Mouse (Mus musculus): ENCODE results near the gene Ptpn20. TPM values are rescaled to one million over a fixed set of nuclear protein-coding genes. Genes with fewer than 3 reads are reported as not detected.

The Ptpn20 gene
- polyA plus RNA-seq, 1 experiment from 2014 or later: not detected

DNA sequence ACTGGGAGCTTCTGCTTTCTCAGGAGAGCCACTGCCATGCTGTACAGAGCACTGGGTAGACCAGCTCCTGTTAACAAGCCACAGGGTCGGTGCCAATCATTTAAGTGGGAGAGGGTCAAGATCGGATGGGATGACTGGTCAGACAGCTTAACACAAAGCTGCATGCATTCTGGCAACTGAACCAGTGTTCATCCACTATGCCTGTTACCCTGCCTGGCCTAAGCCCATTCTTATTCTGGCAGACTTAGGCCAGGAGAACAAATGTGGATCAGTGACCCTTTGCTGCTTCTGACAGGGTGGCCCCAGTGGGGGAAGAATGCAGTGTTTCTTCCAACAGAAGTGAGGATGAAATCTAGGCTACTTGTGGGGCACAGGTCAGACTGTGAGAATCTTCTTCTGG lies 69.3 kb downstream of the Ptpn20 start:
- Histone ChIP-seq H3K36me3 (ENCODE audit: control insufficient read depth, insufficient read depth, low read length) (no peaks in the 10 kb centered on the region), H3K27ac (ENCODE audit: low read depth, low read length) (no peak overlapping the region), H3K9me3 (ENCODE audit: control insufficient read depth, low read length) (no peaks in the 10 kb centered on the region), H3K27me3 (ENCODE audit: control insufficient read depth, insufficient read depth, low read length) (no peaks in the 10 kb centered on the region), H3K9ac (ENCODE audit: low read length) (no peak overlapping the region), H3K4me2 (no peak overlapping the region), H3K4me1 (ENCODE audit: control insufficient read depth, insufficient read depth, low read length) (no peaks in the 10 kb centered on the region), H3K4me3 (ENCODE audit: low read depth, low read length) (no peak overlapping the region)
- no peak for DNase-seq (ENCODE audit: low spot score, missing footprints)
- 48% methylated on average over 2 of the region's 2 CpGs for WGBS
- ATAC-seq (ENCODE audit: low FRiP score): no peak

DNA sequence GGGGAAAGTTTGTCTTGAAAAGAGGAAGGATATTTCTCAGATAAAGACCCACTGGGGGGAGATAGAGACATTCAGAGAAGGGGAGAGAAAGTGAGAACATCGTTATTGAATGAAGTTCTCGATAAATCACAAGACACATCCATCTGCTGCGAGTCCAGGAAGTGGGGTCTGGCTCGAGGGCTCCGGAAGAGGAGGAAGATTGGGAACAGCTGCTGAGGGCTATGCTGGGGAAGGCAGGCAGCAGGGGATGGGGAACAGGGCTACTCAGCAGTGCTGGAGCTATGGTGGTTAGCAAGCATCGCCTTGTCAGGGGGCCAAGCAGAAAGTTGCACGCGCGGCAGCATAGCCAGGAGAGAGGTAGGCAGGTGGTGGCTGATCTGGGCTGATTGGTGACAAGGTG lies 73.1 kb downstream of the Ptpn20 start:
- ATAC-seq (ENCODE audit: low FRiP score) (no peak), DNase-seq (ENCODE audit: low spot score, missing footprints) (no peak)
- Histone ChIP-seq H3K27ac (ENCODE audit: low read depth, low read length) (no peak overlapping the region), H3K9me3 (ENCODE audit: control insufficient read depth, low read length) (no peaks in the 10 kb centered on the region), H3K4me2 (no peak overlapping the region), H3K27me3 (ENCODE audit: control insufficient read depth, insufficient read depth, low read length) (no peaks in the 10 kb centered on the region), H3K9ac (ENCODE audit: low read length) (no peak overlapping the region), H3K4me1 (ENCODE audit: control insufficient read depth, insufficient read depth, low read length) (no peaks in the 10 kb centered on the region), H3K36me3 (ENCODE audit: control insufficient read depth, insufficient read depth, low read length) (no peaks in the 10 kb centered on the region), H3K4me3 (ENCODE audit: low read depth, low read length) (no peak overlapping the region)
- WGBS: 84% methylated on average over 9 of the region's 9 CpGs

DNA sequence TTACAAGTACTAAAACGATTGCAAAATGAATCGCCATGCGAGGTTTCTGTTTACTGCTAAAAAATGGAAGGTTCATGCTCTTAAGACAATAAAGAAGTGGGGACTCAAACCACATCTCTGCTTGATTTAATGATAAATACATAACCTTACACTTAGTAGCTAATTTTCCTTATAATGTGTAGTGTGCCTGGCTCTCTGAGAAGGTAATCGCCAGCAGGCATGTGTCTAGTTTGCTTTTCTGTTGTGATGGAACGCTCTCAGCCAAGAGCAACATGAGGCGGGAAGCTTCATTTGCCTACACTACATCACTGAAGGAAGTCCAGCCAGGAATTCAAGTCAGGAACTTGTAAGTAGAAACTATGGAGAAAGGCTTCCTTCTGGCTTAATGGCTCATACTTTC lies 77.3 kb downstream of the Ptpn20 start:
- 92% methylated on average over 6 of the region's 6 CpGs for WGBS
- H3K27me3 ChIP-seq (ENCODE audit: control insufficient read depth, insufficient read depth, low read length): no peaks in the 10 kb centered on the region

DNA sequence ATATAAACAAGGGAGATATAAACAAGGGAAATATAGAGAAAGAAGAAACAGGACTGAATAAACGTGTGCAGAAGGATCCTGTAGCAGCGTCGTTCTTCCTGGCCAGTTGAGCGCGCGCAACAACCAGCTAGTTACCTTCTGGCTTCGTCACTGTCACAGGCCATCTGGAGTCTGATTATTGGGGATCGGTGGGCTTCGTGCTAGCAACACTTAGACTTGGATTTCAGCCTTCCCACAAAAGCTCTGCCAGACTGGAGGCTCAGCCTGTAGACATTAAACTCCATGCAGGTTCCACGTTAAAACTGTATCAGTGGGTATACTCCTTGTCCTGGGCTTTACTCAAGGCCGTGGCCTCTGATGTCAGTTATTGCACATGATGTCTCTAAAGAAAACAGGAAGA lies 80.9 kb downstream of the Ptpn20 start:
- ATAC-seq (ENCODE audit: low FRiP score) (no peak), DNase-seq (ENCODE audit: low spot score, missing footprints) (no peak)
- no peaks in the 10 kb centered on the region for H3K9me3 ChIP-seq (ENCODE audit: control insufficient read depth, low read length)
- no peak overlapping the region for H3K9ac ChIP-seq (ENCODE audit: low read length)
- H3K4me1 ChIP-seq (ENCODE audit: control insufficient read depth, insufficient read depth, low read length): no peaks in the 10 kb centered on the region
- no peak overlapping the region for H3K4me3 ChIP-seq (ENCODE audit: low read depth, low read length)
- no peaks in the 10 kb centered on the region for H3K27me3 ChIP-seq (ENCODE audit: control insufficient read depth, insufficient read depth, low read length)
- WGBS: 91% methylated on average over 11 of the region's 11 CpGs
- H3K4me2 ChIP-seq: no peak overlapping the region
- no peak overlapping the region for H3K27ac ChIP-seq (ENCODE audit: low read depth, low read length)
- no peaks in the 10 kb centered on the region for H3K36me3 ChIP-seq (ENCODE audit: control insufficient read depth, insufficient read depth, low read length)

More for the DNA sequence above, 77.3 kb downstream of the Ptpn20 start:
- Histone ChIP-seq H3K9ac (ENCODE audit: low read length) (no peak overlapping the region), H3K4me2 (no peak overlapping the region), H3K9me3 (ENCODE audit: control insufficient read depth, low read length) (no peaks in the 10 kb centered on the region), H3K36me3 (ENCODE audit: control insufficient read depth, insufficient read depth, low read length) (no peaks in the 10 kb centered on the region), H3K27ac (ENCODE audit: low read depth, low read length) (no peak overlapping the region), H3K4me3 (ENCODE audit: low read depth, low read length) (no peak overlapping the region), H3K4me1 (ENCODE audit: control insufficient read depth, insufficient read depth, low read length) (no peaks in the 10 kb centered on the region)
- no peak for ATAC-seq (ENCODE audit: low FRiP score)
- no peak for DNase-seq (ENCODE audit: low spot score, missing footprints)

DNA sequence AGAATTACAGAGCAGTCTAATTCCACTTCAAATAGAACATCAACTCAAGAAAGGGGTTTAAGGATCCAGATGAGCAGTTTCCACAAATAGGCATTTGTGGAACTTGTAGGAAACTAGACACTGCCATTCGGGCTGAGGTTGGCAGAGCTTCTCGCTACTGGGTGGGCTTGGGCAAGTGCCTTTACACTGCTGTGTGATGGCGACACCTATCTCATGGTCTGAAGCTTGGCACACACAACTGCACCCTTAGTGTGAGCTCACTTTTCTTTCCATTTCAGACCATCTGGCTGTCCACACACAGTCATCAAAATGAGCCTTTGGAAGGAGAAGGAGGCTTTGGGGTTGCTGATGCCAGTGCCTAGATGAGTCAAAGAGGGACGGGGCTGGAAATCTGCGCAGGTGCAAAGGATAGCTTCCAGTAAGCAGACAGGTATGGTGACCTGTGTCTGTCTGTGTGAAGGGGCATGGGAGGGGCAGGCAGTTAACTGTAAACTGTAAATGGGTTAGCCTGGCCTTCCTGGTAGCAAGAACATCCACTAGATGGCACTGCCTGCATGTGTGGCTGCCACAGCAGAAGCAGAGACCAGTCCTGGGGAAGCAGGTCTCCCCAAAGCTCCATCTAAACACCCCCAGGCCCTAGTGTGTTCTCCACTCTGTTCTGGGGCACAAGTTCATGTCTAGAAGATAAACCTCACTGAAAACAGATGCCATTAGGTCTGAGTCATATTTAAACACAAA lies 84.5 kb downstream of the Ptpn20 start:
- H3K4me3 ChIP-seq (ENCODE audit: low read depth, low read length): no peak overlapping the region
- H3K9me3 ChIP-seq (ENCODE audit: control insufficient read depth, low read length): no peaks in the 10 kb centered on the region
- DNase-seq (ENCODE audit: low spot score, missing footprints) (no peak), ATAC-seq (ENCODE audit: low FRiP score) (no peak)
- no peaks in the 10 kb centered on the region for H3K27me3 ChIP-seq (ENCODE audit: control insufficient read depth, insufficient read depth, low read length)
- no peak overlapping the region for H3K4me2 ChIP-seq
- H3K9ac ChIP-seq (ENCODE audit: low read length): no peak overlapping the region
- no peak overlapping the region for H3K27ac ChIP-seq (ENCODE audit: low read depth, low read length)
- H3K36me3 ChIP-seq (ENCODE audit: control insufficient read depth, insufficient read depth, low read length): no peaks in the 10 kb centered on the region
- WGBS: 80% methylated on average over 5 of the region's 5 CpGs
- no peaks in the 10 kb centered on the region for H3K4me1 ChIP-seq (ENCODE audit: control insufficient read depth, insufficient read depth, low read length)

DNA sequence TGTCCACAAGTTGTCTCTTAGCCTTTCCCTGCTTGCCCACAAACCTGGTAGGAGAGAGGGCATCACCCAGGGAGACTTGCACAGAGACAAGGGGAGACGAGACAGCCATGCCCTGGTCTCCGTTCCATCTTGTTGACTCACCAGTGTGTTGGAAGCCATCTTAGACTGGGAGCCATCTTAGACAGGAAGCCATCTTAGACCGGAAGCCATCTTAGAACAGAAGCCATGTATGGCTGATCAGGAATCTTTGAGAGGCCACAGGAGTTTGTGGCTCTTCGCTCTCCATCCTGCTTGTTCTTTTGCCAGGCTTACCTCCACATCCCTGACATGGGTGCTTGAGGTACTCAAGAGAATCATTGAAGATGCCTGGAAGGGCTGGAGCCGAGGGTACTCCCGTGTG lies 89.0 kb downstream of the Ptpn20 start:
- Histone ChIP-seq H3K9me3 (ENCODE audit: control insufficient read depth, low read length) (no peaks in the 10 kb centered on the region), H3K4me3 (ENCODE audit: low read depth, low read length) (no peak overlapping the region), H3K27ac (ENCODE audit: low read depth, low read length) (no peak overlapping the region), H3K4me1 (ENCODE audit: control insufficient read depth, insufficient read depth, low read length) (no peaks in the 10 kb centered on the region), H3K36me3 (ENCODE audit: control insufficient read depth, insufficient read depth, low read length) (no peaks in the 10 kb centered on the region), H3K9ac (ENCODE audit: low read length) (no peak overlapping the region), H3K4me2 (no peak overlapping the region), H3K27me3 (ENCODE audit: control insufficient read depth, insufficient read depth, low read length) (no peaks in the 10 kb centered on the region)
- DNase-seq (ENCODE audit: low spot score, missing footprints): no peak
- WGBS: 91% methylated on average over 6 of the region's 6 CpGs
- ATAC-seq (ENCODE audit: low FRiP score): no peak

DNA sequence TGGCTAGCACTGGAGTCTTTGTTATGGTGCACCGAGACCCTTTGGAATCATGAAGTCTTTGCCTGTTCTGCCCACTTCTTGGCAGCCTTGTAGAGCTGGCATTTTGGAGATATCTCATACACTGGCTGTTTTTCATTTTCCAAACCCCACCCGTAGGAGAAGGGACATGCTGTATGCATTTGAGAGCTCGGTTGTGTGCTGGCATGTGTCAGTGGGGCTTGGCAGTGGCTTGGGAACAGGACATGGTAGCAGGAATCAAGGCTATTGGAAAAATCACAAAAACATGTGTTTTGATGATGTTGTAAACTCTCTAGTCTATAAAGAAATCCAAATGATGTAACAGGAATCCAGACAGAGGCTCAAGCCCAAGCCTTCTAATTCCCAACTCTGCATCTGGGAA lies 89.7 kb downstream of the Ptpn20 start:
- no peaks in the 10 kb centered on the region for H3K27me3 ChIP-seq (ENCODE audit: control insufficient read depth, insufficient read depth, low read length)
- no peak overlapping the region for H3K4me3 ChIP-seq (ENCODE audit: low read depth, low read length)
- no peaks in the 10 kb centered on the region for H3K9me3 ChIP-seq (ENCODE audit: control insufficient read depth, low read length)
- ATAC-seq (ENCODE audit: low FRiP score) (no peak), DNase-seq (ENCODE audit: low spot score, missing footprints) (no peak)
- H3K36me3 ChIP-seq (ENCODE audit: control insufficient read depth, insufficient read depth, low read length): no peaks in the 10 kb centered on the region
- no peak overlapping the region for H3K4me2 ChIP-seq
- H3K27ac ChIP-seq (ENCODE audit: low read depth, low read length): no peak overlapping the region
- 90% methylated on average over 3 of the region's 3 CpGs for WGBS
- H3K9ac ChIP-seq (ENCODE audit: low read length): no peak overlapping the region
- no peaks in the 10 kb centered on the region for H3K4me1 ChIP-seq (ENCODE audit: control insufficient read depth, insufficient read depth, low read length)

DNA sequence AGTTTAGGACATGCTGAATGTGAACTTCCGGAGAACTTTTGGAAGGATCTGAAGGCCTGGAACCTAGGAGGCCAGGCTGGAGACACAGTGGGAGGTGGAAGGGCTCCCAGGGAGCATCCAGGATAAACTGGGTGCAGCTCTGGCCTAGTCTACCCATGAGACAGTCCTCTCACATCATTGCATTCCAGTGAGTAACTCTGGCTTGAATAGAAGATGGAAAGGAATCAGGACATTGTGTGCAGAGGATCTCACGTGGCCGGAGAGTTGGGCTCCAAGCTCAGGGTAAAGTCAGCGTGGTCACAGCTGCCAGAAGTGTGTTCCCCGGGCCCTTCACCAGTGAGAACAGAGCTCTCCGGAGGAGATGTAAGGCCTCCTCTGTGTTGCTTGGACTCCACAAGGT lies 91.6 kb downstream of the Ptpn20 start:
- Histone ChIP-seq H3K4me1 (ENCODE audit: control insufficient read depth, insufficient read depth, low read length) (no peaks in the 10 kb centered on the region), H3K4me2 (no peak overlapping the region), H3K27ac (ENCODE audit: low read depth, low read length) (no peak overlapping the region), H3K4me3 (ENCODE audit: low read depth, low read length) (no peak overlapping the region), H3K9ac (ENCODE audit: low read length) (no peak overlapping the region), H3K27me3 (ENCODE audit: control insufficient read depth, insufficient read depth, low read length) (no peaks in the 10 kb centered on the region), H3K9me3 (ENCODE audit: control insufficient read depth, low read length) (no peaks in the 10 kb centered on the region), H3K36me3 (ENCODE audit: control insufficient read depth, insufficient read depth, low read length) (no peaks in the 10 kb centered on the region)
- ATAC-seq (ENCODE audit: low FRiP score) (no peak), DNase-seq (ENCODE audit: low spot score, missing footprints) (no peak)
- WGBS: 93% methylated on average over 6 of the region's 6 CpGs

DNA sequence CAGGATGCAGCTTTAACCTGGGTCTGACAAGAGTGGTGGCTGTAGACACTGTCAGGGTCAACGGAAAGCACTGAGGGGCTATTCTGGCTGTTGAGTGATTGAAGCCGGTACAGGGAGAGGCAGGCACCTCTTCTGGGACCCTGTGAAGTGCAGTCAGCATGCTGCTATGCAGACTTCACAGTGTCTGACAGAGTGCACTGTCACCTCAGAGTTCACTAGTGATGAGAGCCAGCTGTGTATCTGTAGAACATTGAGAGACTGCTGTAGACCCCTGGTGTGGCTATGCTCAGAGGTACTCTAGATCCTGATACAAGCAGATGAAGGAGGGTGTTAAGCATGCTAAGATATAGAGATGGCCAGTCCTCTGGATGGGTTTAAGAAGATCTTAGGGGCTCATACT lies 93.8 kb downstream of the Ptpn20 start:
- Histone ChIP-seq H3K4me3 (ENCODE audit: low read depth, low read length) (no peak overlapping the region), H3K36me3 (ENCODE audit: control insufficient read depth, insufficient read depth, low read length) (no peaks in the 10 kb centered on the region), H3K27me3 (ENCODE audit: control insufficient read depth, insufficient read depth, low read length) (no peaks in the 10 kb centered on the region), H3K27ac (ENCODE audit: low read depth, low read length) (no peak overlapping the region), H3K4me2 (no peak overlapping the region), H3K9me3 (ENCODE audit: control insufficient read depth, low read length) (no peaks in the 10 kb centered on the region), H3K4me1 (ENCODE audit: control insufficient read depth, insufficient read depth, low read length) (no peaks in the 10 kb centered on the region), H3K9ac (ENCODE audit: low read length) (no peak overlapping the region)
- ATAC-seq (ENCODE audit: low FRiP score) (no peak), DNase-seq (ENCODE audit: low spot score, missing footprints) (no peak)
- WGBS: 85% methylated on average over 2 of the region's 2 CpGs

Measured in midbrain, embryonic 11.5 days (tissue).